Mouse (Mus musculus): ENCODE data around the gene Car9.

DNA sequence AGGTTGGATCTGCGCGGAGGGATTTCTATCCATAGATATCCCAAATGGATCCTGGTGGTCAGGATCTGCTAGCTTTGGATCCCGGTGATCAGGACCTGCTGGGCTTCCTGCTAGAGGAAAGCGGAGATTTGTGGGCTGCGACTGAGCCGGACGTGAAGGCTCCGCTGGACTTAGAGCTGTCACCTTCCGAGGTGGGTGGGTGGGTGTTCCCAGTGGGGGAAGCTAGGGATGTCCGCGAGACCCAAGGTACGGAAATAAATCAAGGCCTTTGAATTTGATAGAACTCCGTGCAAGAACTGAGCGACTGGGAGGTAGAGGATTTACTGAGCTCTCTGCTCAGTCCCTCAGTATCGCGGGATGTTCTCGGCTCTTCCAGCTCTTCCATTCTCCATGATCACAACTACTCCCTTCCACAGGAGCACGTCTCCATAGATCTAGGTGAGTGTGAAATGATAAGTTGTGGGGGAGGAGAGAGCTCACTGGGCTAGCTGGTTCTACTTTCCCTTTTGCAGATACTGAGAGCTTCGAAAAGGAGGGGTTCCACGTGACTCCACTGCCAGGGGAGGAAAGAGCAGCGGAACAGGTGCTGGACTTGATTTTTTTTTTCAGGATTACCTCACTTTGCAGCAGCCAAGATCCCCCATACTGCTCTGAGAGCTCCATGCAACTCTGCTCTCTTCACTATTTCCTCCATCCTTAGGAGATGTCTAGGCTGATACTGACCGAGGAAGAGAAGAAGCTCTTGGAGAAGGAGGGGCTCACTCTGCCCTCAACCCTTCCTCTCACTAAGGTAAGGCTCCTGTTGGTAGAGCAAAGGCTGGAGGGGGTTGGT lies 56.2 kb downstream of the Car9 start:
- TF ChIP-seq CTCF (IDR thresholded peaks at IDR 0.05; ENCODE audit: low read depth) (no peak), EP300 (IDR thresholded peaks at IDR 0.05; ENCODE audit: low read depth) (no peak)
